Mouse (Mus musculus): ENCODE measurements at regions not wholly inside any gene's neighbourhood (a gene's known extent, or its start where the extent isn't known, plus 50 kb on each side); places are given as distances from the start of the nearest gene placed in this dataset.

DNA sequence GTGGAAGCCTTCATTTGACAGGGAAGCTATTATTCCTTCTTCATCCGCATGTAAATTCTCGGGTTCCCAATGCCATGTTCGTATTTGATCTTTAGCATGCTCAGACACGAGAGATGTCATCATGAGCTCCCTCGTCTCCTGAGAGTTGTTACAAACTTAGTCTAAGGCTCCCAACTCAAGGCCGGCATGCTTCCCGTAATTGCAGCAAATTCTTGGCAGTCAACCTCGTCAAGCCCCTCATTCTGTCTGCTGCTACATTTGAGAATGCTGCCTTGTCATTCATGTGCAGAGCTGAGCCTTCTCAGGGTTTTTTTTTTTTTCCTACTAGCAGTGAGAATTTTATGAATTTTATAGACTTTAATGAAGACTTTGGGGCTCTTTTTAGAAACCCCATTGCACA lies 268.3 kb upstream of the Cwc22 start:
- no peak overlapping the region for H3K27ac ChIP-seq (ENCODE audit: insufficient read depth, low read depth, low read length, poor library complexity, severe bottlenecking)
- H3K9me3 ChIP-seq (ENCODE audit: control insufficient read depth, insufficient read depth, low read depth, low read length) = no peaks in the 10 kb centered on the region
- in situ Hi-C loops (cut with MboI; ENCODE audit: low sequenced_read_pairs in 2 of 2, unreplicated experiment in 2 of 2) = no loop called here
- no peak overlapping the region for H3K9ac ChIP-seq (ENCODE audit: insufficient read depth, low read depth, low read length, poor library complexity, severe bottlenecking)
- no peak for TF ChIP-seq ZNF384 (IDR thresholded peaks at IDR 0.05; ENCODE audit: low read depth, low read length)
- TF ChIP-seq CHD2 (IDR thresholded peaks at IDR 0.05; ENCODE audit: low read depth, low read length) = no peak
- no peak for TF ChIP-seq MAFK (IDR thresholded peaks at IDR 0.05; ENCODE audit: insufficient read depth, low read depth, low read length)
- no peak for TF ChIP-seq HCFC1 (IDR thresholded peaks at IDR 0.05; ENCODE audit: borderline replicate concordance, insufficient read depth, low read length)
- TF ChIP-seq ZC3H11A (IDR thresholded peaks at IDR 0.05; ENCODE audit: borderline replicate concordance, low read depth, low read length) = no peak
- no peaks in the 10 kb centered on the region for H3K36me3 ChIP-seq (ENCODE audit: control insufficient read depth, insufficient read depth, low read length, poor library complexity, severe bottlenecking)
- H3K4me1 ChIP-seq (ENCODE audit: control insufficient read depth in 2 of 2, insufficient read depth in 2 of 2, low read length in 2 of 2, poor library complexity in 1 of 2) = no peaks in the 10 kb centered on the region
- no peak for DNase-seq (ENCODE audit: low read depth, low spot score)
- no peak overlapping the region for H3K4me3 ChIP-seq (ENCODE audit: insufficient read depth in 1 of 2, low read depth in 1 of 2, low read length in 2 of 2, poor library complexity in 1 of 2, severe bottlenecking in 1 of 2)

DNA sequence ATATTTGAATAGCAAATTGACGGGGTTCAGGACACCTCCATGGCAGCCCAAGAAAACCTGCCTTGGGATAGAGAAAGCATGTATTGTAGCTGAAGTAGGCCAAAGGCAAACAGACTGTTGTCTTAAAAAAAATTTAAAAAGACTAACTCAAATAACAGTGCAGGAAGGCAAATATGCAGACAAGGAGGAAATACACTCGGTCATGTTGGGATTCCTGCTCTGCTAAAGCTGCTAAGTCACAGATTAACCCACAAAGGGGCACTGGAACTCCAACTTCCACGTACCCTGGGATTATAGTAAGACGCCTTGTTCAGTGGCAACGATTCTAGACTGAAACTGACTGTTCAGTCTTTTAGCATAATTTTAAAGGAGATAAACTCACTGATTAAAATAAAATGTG lies 258.9 kb upstream of the Cwc22 start:
- Histone ChIP-seq H3K4me1 (ENCODE audit: control insufficient read depth in 2 of 2, insufficient read depth in 2 of 2, low read length in 2 of 2, poor library complexity in 1 of 2) (no peaks in the 10 kb centered on the region), H3K27ac (ENCODE audit: insufficient read depth, low read depth, low read length, poor library complexity, severe bottlenecking) (no peak overlapping the region), H3K4me3 (ENCODE audit: insufficient read depth in 1 of 2, low read depth in 1 of 2, low read length in 2 of 2, poor library complexity in 1 of 2, severe bottlenecking in 1 of 2) (no peak overlapping the region), H3K36me3 (ENCODE audit: control insufficient read depth, insufficient read depth, low read length, poor library complexity, severe bottlenecking) (no peaks in the 10 kb centered on the region), H3K9ac (ENCODE audit: insufficient read depth, low read depth, low read length, poor library complexity, severe bottlenecking) (no peak overlapping the region), H3K9me3 (ENCODE audit: control insufficient read depth, insufficient read depth, low read depth, low read length) (no peaks in the 10 kb centered on the region)
- no peak for DNase-seq (ENCODE audit: low read depth, low spot score)
- TF ChIP-seq ZC3H11A (IDR thresholded peaks at IDR 0.05; ENCODE audit: borderline replicate concordance, low read depth, low read length) (no peak), MAFK (IDR thresholded peaks at IDR 0.05; ENCODE audit: insufficient read depth, low read depth, low read length) (no peak), HCFC1 (IDR thresholded peaks at IDR 0.05; ENCODE audit: borderline replicate concordance, insufficient read depth, low read length) (no peak), ZNF384 (IDR thresholded peaks at IDR 0.05; ENCODE audit: low read depth, low read length) (no peak), CHD2 (IDR thresholded peaks at IDR 0.05; ENCODE audit: low read depth, low read length) (no peak)
- in situ Hi-C loops (cut with MboI; ENCODE audit: low sequenced_read_pairs in 2 of 2, unreplicated experiment in 2 of 2) = no loop called here

DNA sequence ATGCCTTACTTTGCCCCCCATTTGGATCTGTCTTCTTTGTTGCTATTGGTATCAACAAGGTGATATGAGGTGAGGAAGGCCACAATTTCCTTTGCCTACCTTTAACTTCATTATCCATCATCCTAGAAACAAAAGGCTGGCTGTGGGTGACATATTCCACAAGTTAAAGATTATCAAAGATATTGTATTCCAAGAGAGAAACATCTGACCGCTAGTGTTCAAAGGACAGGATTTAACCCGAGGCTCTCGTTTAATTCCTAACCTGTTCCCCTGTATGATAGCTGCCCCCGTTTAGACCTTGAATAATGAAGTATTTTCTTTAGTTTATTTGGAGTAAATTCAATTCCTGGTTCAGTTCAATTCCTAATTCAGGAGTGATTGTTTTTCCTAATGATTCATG lies 249.8 kb upstream of the Cwc22 start:
- H3K4me3 ChIP-seq (ENCODE audit: insufficient read depth in 1 of 2, low read depth in 1 of 2, low read length in 2 of 2, poor library complexity in 1 of 2, severe bottlenecking in 1 of 2) = no peak overlapping the region
- no peaks in the 10 kb centered on the region for H3K4me1 ChIP-seq (ENCODE audit: control insufficient read depth in 2 of 2, insufficient read depth in 2 of 2, low read length in 2 of 2, poor library complexity in 1 of 2)
- no peak for DNase-seq (ENCODE audit: low read depth, low spot score)
- in situ Hi-C loops (cut with MboI; ENCODE audit: low sequenced_read_pairs in 2 of 2, unreplicated experiment in 2 of 2) = no loop called here
- no peaks in the 10 kb centered on the region for H3K9me3 ChIP-seq (ENCODE audit: control insufficient read depth, insufficient read depth, low read depth, low read length)
- no peaks in the 10 kb centered on the region for H3K36me3 ChIP-seq (ENCODE audit: control insufficient read depth, insufficient read depth, low read length, poor library complexity, severe bottlenecking)
- H3K9ac ChIP-seq (ENCODE audit: insufficient read depth, low read depth, low read length, poor library complexity, severe bottlenecking) = no peak overlapping the region
- TF ChIP-seq CHD2 (IDR thresholded peaks at IDR 0.05; ENCODE audit: low read depth, low read length) (no peak), HCFC1 (IDR thresholded peaks at IDR 0.05; ENCODE audit: borderline replicate concordance, insufficient read depth, low read length) (no peak), MAFK (IDR thresholded peaks at IDR 0.05; ENCODE audit: insufficient read depth, low read depth, low read length) (no peak)
- no peak overlapping the region for H3K27ac ChIP-seq (ENCODE audit: insufficient read depth, low read depth, low read length, poor library complexity, severe bottlenecking)

DNA sequence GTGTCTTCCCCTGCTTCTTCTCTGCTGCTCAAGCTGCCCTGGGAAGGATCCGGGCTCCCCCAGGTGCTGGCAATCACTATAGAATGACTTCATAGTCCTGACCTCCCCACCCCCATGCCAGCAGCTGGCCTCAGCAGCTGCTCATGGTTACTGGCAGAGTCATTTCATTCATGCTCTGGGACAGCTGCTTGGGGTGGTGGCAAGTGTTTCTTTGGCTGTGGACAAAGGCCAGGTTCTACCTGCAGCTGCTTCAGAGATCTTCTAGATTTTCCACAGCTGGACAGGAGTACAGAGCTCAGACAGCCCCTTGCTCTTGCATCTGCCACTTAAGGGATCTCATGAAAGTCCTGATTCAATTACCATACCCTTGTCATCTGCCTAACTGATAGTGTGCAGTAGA lies 243.4 kb upstream of the Cwc22 start:
- no peak for DNase-seq (ENCODE audit: low read depth, low spot score)
- no peaks in the 10 kb centered on the region for H3K36me3 ChIP-seq (ENCODE audit: control insufficient read depth, insufficient read depth, low read length, poor library complexity, severe bottlenecking)
- in situ Hi-C loops (cut with MboI; ENCODE audit: low sequenced_read_pairs in 2 of 2, unreplicated experiment in 2 of 2) = no loop called here
- no peak overlapping the region for H3K4me3 ChIP-seq (ENCODE audit: insufficient read depth in 1 of 2, low read depth in 1 of 2, low read length in 2 of 2, poor library complexity in 1 of 2, severe bottlenecking in 1 of 2)
- H3K9me3 ChIP-seq (ENCODE audit: control insufficient read depth, insufficient read depth, low read depth, low read length) = no peaks in the 10 kb centered on the region
- H3K4me1 ChIP-seq (ENCODE audit: control insufficient read depth in 2 of 2, insufficient read depth in 2 of 2, low read length in 2 of 2, poor library complexity in 1 of 2) = no peaks in the 10 kb centered on the region
- H3K27ac ChIP-seq (ENCODE audit: insufficient read depth, low read depth, low read length, poor library complexity, severe bottlenecking) = no peak overlapping the region
- H3K9ac ChIP-seq (ENCODE audit: insufficient read depth, low read depth, low read length, poor library complexity, severe bottlenecking) = no peak overlapping the region
- TF ChIP-seq CHD2 (IDR thresholded peaks at IDR 0.05; ENCODE audit: low read depth, low read length) (no peak), ZNF384 (IDR thresholded peaks at IDR 0.05; ENCODE audit: low read depth, low read length) (no peak)

DNA sequence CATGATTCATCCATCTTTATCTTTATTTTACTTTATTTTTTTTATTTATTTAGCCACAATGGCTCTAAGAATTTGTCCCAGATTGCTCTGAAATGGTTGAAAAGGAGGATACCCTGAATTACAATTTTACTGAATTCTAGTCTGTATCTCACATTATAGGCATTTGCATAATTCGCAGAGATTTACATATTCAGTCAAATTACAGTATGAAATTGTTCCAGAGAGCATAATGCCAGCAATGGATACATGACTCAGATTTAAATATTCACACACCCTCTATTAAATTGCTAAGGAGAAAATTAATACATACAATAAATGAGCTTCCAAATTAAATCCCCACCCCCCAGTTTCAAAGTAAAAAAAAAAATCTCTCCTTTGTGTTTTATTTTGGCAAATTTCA lies 238.8 kb upstream of the Cwc22 start:
- TF ChIP-seq ZC3H11A (IDR thresholded peaks at IDR 0.05; ENCODE audit: borderline replicate concordance, low read depth, low read length) (no peak), CHD2 (IDR thresholded peaks at IDR 0.05; ENCODE audit: low read depth, low read length) (no peak), MAFK (IDR thresholded peaks at IDR 0.05; ENCODE audit: insufficient read depth, low read depth, low read length) (no peak), HCFC1 (IDR thresholded peaks at IDR 0.05; ENCODE audit: borderline replicate concordance, insufficient read depth, low read length) (no peak), ZNF384 (IDR thresholded peaks at IDR 0.05; ENCODE audit: low read depth, low read length) (no peak)
- H3K27ac ChIP-seq (ENCODE audit: insufficient read depth, low read depth, low read length, poor library complexity, severe bottlenecking) = no peak overlapping the region
- no peak overlapping the region for H3K4me3 ChIP-seq (ENCODE audit: insufficient read depth in 1 of 2, low read depth in 1 of 2, low read length in 2 of 2, poor library complexity in 1 of 2, severe bottlenecking in 1 of 2)
- no peaks in the 10 kb centered on the region for H3K36me3 ChIP-seq (ENCODE audit: control insufficient read depth, insufficient read depth, low read length, poor library complexity, severe bottlenecking)
- no peak for DNase-seq (ENCODE audit: low read depth, low spot score)
- H3K4me1 ChIP-seq (ENCODE audit: control insufficient read depth in 2 of 2, insufficient read depth in 2 of 2, low read length in 2 of 2, poor library complexity in 1 of 2) = no peaks in the 10 kb centered on the region
- no peak overlapping the region for H3K9ac ChIP-seq (ENCODE audit: insufficient read depth, low read depth, low read length, poor library complexity, severe bottlenecking)
- no peaks in the 10 kb centered on the region for H3K9me3 ChIP-seq (ENCODE audit: control insufficient read depth, insufficient read depth, low read depth, low read length)
- in situ Hi-C loops (cut with MboI; ENCODE audit: low sequenced_read_pairs in 2 of 2, unreplicated experiment in 2 of 2) = no loop called here
